Mouse (Mus musculus) limb, embryonic 14.5 days (tissue): Measurements from ENCODE around the gene Man2a2. TPM values are rescaled to one million over a fixed set of nuclear protein-coding genes. Genes with fewer than 3 reads are reported as not detected.

ENCODE experiments used
- ATAC-seq: fragments of 200-750 bp; cut with Nextera tagmentation; 2 replicates; pipeline ENCODE4 v1.8.0; 2017; ENCODE audit warnings: low read depth, moderate number of reproducible peaks, moderate TSS enrichment; ENCODE audit not compliant: low FRiP score
- DNase-seq: peaks from one replicate; pipeline ENCODE4 v3.0.0-alpha.2; 2015; ENCODE audit warnings: low spot score
- H3K27ac ChIP-seq: fragments of 300-500 bp; sonication (generic); replicated peaks from 2 replicates; pipeline ENCODE4 v1.5.1; 2014; ENCODE audit warnings: low read depth, mild to moderate bottlenecking, low read length, moderate library complexity, mixed read lengths
- H3K27me3 ChIP-seq: fragments of 300-500 bp; sonication (generic); 2 replicates; pipeline ENCODE4 v1.6.1; 2014; ENCODE audit warnings: low read length, mixed read lengths; ENCODE audit not compliant: control insufficient read depth, insufficient read depth
- H3K36me3 ChIP-seq: fragments of 300-500 bp; sonication (generic); 2 replicates; pipeline ENCODE4 v1.6.1; 2014; ENCODE audit warnings: mild to moderate bottlenecking, low read length, moderate library complexity, mixed read lengths; ENCODE audit not compliant: control insufficient read depth, insufficient read depth
- H3K4me1 ChIP-seq: fragments of 300-500 bp; sonication (generic); 2 replicates; pipeline ENCODE4 v1.6.1; 2014; ENCODE audit warnings: antibody characterized with exemption, low read length, mixed read lengths; ENCODE audit not compliant: control insufficient read depth, insufficient read depth
- H3K4me2 ChIP-seq: fragments of 300-500 bp; sonication (generic); replicated peaks from 2 replicates; pipeline ENCODE4 v1.6.1; 2014; ENCODE audit warnings: low read depth, mild to moderate bottlenecking, low read length, moderate library complexity; ENCODE audit not compliant: severe bottlenecking
- H3K4me3 ChIP-seq: fragments of 300-500 bp; sonication (generic); replicated peaks from 2 replicates; pipeline ENCODE4 v1.5.1; 2014; ENCODE audit warnings: low read length
- H3K9ac ChIP-seq: fragments of 300-500 bp; sonication (generic); 2 replicates; pipeline ENCODE4 v1.6.1; 2014; ENCODE audit warnings: mild to moderate bottlenecking, low read depth, low read length, moderate library complexity; ENCODE audit not compliant: severe bottlenecking
- H3K9me3 ChIP-seq: fragments of 300-500 bp; sonication (generic); 2 replicates; pipeline ENCODE4 v1.6.1; 2016; ENCODE audit warnings: low read length; ENCODE audit not compliant: control insufficient read depth
- POLR2A ChIP-seq: fragments of 200-500 bp; IDR thresholded peaks from 2 replicates; pipeline ENCODE4 v1.8.0; 2012; ENCODE audit warnings: inconsistent platforms, mild to moderate bottlenecking, moderate library complexity, borderline replicate concordance; ENCODE audit not compliant: insufficient read depth, insufficient read length; ENCODE audit errors: extremely low read depth
- WGBS: fragments of 180-500 bp; shearing (Covaris S2); extraction: QIAGEN DNeasy Blood & Tissue Kit; methylation state at CpG from one replicate; pipeline ENCODE4 v1.1.7; 2014; 5-methylcytosine and 5-hydroxymethylcytosine counted together
- polyA plus RNA-seq, 2 experiments: library from polyadenylated mRNA; depleted of rRNA in 1 of 2; stranded (reverse) in 1 of 2; unstranded in 1 of 2; fragments of >200 nt; fragmentation: Nextera tagmentation in 1 of 2; extraction: Ambion mirVana in 1 of 2; gene quantifications; 2 replicates each; pipeline versions ENCODE4 v1.2.1 to v1.2.3; 2012 to 2014

Man2a2 gene
- polyA plus RNA-seq, 2 experiments = 14.8 to 64.8 TPM

DNA sequence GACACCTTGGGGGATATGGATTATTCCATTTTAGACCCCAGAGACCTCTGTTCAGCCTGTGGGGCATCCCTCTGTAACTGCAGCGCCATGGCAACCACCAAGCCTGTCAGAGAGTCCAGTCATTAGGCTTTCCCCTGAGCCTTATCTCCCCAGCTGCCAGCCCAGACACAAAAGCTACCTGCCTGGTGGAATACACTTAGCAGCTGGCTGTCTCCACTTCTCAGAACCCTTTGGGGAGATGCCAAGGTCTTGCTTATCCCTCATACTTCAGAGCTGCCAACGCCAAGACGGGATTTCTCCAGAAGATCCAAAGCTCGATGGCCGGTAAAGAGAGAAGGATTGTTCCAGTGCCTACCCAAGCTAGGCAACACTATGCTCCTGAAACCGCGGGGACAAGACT is 29.4 kb downstream of the Man2a2 start:
- 77% methylated on average over 7 of the region's 7 CpGs for WGBS
- peaks cover 10% of the 10 kb centered on the region for H3K36me3 ChIP-seq
- no peak for DNase-seq
- no peak overlapping the region for H3K4me2 ChIP-seq
- no peak for TF ChIP-seq POLR2A
- no peak for ATAC-seq
- no peaks in the 10 kb centered on the region for H3K9me3 ChIP-seq
- no peak overlapping the region for H3K4me3 ChIP-seq
- H3K9ac ChIP-seq = no peak overlapping the region
- H3K27ac ChIP-seq = no peak overlapping the region
- no peaks in the 10 kb centered on the region for H3K27me3 ChIP-seq
- H3K4me1 ChIP-seq = peaks cover 28% of the 10 kb centered on the region

DNA sequence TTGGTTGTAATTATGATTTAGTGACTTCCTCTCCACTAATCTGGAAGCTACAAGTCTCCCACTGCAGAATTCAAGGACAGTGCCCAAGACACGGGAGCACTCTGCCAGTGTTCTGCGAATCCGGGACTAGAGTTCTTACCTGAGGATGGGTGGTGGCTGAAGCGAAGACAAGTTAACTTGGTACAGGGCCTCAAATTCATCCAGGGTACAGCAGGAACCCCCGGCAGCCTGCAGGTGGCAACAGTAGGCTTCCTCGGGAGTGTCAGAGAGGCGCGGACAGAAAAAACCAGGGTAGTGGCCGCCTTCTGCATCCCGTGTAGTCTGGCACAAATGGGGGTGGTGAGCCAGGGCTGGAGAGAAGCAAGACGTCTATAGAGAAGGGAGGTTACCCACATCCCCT is 30.4 kb downstream of the Man2a2 start, which contains the start of gene Unc45a:
Unc45a (minus strand) TSS at position 213 of the 400 bp plus-strand sequence.
- 2% methylated on average over 11 of the region's 11 CpGs for WGBS
- Histone ChIP-seq H3K4me2 (peak within 1 kb of the TSS; percentile 88), H3K9me3 (no peaks in the 10 kb centered on the region), H3K27me3 (no peaks in the 10 kb centered on the region), H3K4me3 (peak within 1 kb of the TSS; percentile 56), H3K9ac (peak within 1 kb of the TSS; percentile 68), H3K4me1 (peaks cover 28% of the 10 kb centered on the region), H3K27ac (peak within 1 kb of the TSS; percentile 91), H3K36me3 (peaks cover 20% of the 10 kb centered on the region)
- peak; percentile 73 for DNase-seq
- peak; percentile 58 for ATAC-seq
- no peak for TF ChIP-seq POLR2A

DNA sequence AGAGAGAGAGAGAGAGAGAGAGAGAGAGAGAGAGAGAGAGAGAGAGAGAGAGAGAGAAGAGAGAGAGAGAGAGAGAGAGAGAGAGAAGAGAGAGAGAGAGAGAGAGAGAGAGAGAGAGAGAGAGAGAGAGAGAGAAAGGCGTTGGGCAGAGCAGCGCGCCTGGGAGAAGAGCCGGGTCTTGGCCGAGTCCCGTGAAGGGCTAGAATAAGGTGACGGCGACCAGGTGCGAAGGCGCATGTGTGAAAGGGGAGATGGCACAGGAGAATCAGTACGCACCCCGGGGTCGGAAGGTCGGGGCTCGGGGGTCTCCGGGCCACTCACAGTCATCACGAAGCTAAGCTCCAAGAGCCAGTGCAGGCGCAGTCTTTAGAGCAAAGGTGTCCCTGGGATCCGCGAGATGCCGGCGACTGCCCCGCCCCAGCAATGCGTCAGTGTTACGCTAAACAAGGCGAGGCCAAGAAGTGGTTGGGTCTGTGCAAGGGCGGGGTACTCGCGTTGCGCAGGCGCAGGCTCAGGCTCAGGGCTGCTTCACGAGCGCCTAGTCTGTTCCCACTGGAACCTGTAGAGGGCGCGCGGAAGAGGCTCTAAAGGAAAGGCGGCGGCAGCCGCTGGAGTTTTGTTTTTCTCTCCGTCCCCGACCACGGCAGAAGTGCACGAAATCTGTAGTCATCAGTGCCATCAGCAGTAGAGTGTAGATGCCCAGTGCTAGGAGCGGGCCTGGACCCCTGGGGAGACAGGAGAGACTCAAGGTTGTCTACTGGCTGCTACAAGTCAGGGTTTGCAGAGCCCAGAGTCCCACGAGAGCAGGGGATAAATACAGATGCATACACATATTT is 31.2 kb downstream of the Man2a2 start:
- peak overlapping the region; percentile 88 for H3K4me2 ChIP-seq
- H3K27ac ChIP-seq = peak overlapping the region; percentile 91
- H3K27me3 ChIP-seq = no peaks in the 10 kb centered on the region
- H3K36me3 ChIP-seq = peaks cover 22% of the 10 kb centered on the region
- H3K4me1 ChIP-seq = peaks cover 28% of the 10 kb centered on the region
- DNase-seq = peak; percentile 97
- peak; percentile 81; the same call in 1 of the 2 replicates for TF ChIP-seq POLR2A
- ATAC-seq = peak; percentile 96
- H3K4me3 ChIP-seq = peak overlapping the region; percentile 56
- under 1% methylated on average over 45 of the region's 45 CpGs for WGBS
- no peaks in the 10 kb centered on the region for H3K9me3 ChIP-seq
- peak overlapping the region; percentile 68 for H3K9ac ChIP-seq

DNA sequence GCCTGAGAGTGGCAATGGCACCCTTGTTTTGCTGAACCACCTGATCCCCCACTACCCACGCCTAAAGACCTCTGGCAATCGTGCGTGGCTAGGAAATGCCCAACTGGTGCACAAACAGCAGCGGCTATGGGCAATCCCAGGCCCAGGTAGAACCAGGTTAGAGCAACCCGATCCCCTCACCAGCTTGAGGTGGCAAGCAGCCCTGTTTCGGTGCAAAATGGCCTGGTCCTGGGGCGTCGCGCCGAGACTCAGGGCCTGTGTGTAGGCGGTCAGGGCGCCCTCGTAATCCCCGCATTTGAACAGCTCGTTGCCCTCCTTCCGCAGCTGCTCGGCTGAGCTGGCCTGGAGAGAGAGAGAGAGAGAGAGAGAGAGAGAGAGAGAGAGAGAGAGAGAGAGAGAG is 31.8 kb downstream of the Man2a2 start:
- peak overlapping the region; percentile 68 for H3K9ac ChIP-seq
- TF ChIP-seq POLR2A = no peak
- no peaks in the 10 kb centered on the region for H3K27me3 ChIP-seq
- 4% methylated on average over 17 of the region's 17 CpGs for WGBS
- H3K9me3 ChIP-seq = no peaks in the 10 kb centered on the region
- ATAC-seq (no peak), DNase-seq (no peak)
- H3K4me1 ChIP-seq = peaks cover 28% of the 10 kb centered on the region
- peak overlapping the region; percentile 88 for H3K4me2 ChIP-seq
- H3K27ac ChIP-seq = no peak overlapping the region
- peaks cover 28% of the 10 kb centered on the region for H3K36me3 ChIP-seq
- peak overlapping the region; percentile 56 for H3K4me3 ChIP-seq

DNA sequence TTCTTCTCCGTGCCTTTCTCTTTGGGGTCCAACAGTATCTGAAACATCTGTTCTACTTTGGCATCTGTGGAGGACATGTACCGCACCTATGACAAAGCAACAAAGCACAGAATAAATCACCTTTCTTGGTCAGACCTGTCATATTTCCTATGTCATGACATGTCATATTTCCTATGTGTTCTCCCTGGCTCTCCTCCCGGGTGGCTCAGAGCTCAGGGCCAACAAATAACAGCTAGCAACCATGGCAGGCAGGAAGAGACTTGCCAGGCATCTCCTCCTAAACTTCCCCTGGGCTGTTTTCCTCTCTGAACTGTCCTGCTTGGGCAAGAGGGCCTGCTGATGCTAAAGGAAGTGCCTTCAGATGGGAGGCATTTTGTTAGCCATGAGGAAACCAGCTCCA is 34.2 kb downstream of the Man2a2 start:
- Histone ChIP-seq H3K36me3 (peaks cover 53% of the 10 kb centered on the region), H3K4me3 (no peak overlapping the region), H3K27ac (no peak overlapping the region), H3K27me3 (no peaks in the 10 kb centered on the region), H3K9me3 (no peaks in the 10 kb centered on the region), H3K4me2 (no peak overlapping the region), H3K4me1 (peaks cover 16% of the 10 kb centered on the region), H3K9ac (no peak overlapping the region)
- TF ChIP-seq POLR2A = no peak
- 75% methylated on average over 3 of the region's 3 CpGs for WGBS
- ATAC-seq (no peak), DNase-seq (no peak)
